Mouse (Mus musculus) kidney, adult 2 months (tissue): ENCODE results near the gene Spag16. TPM values are rescaled to one million over a fixed set of nuclear protein-coding genes. Genes with fewer than 3 reads are reported as not detected.
"Not testable (repeated sequence)": the region's sequence is repeated elsewhere in the genome, so short reads cannot be mapped to it uniquely, and the experiment has no call there.

Experiments
- DNase-seq: peaks from one replicate; pipeline ENCODE4 v3.0.0; 2021
- H3K27ac ChIP-seq: fragments of 200-500 bp; 2 replicates; pipeline ENCODE4 v1.5.1; 2012; ENCODE audit warnings: low read depth, low read length, control low read depth, inconsistent platforms; ENCODE audit not compliant: insufficient read depth
- H3K27me3 ChIP-seq: fragments of 200-500 bp; replicated peaks from 2 replicates; pipeline ENCODE4 v1.6.1; 2012; ENCODE audit warnings: mild to moderate bottlenecking, moderate library complexity, low read length, inconsistent platforms; ENCODE audit not compliant: control insufficient read depth, insufficient read depth
- H3K36me3 ChIP-seq: fragments of 200-500 bp; 2 replicates; pipeline ENCODE4 v1.6.1; 2012; ENCODE audit warnings: mild to moderate bottlenecking, moderate library complexity, low read length, inconsistent platforms; ENCODE audit not compliant: control insufficient read depth, insufficient read depth
- H3K4me1 ChIP-seq: fragments of 200-500 bp; 2 replicates; pipeline ENCODE4 v1.6.1; 2011; ENCODE audit warnings: low read length; ENCODE audit not compliant: control insufficient read depth, insufficient read depth
- H3K4me3 ChIP-seq: fragments of 200-500 bp; 2 replicates; pipeline ENCODE4 v1.5.1; 2011; ENCODE audit warnings: mild to moderate bottlenecking, low read depth, low read length, control low read depth; ENCODE audit not compliant: insufficient read depth
- CTCF ChIP-seq: fragments of 200-500 bp; conservative IDR thresholded peaks from 2 replicates; pipeline ENCODE4 v1.5.1; 2011; ENCODE audit warnings: low read depth, mild to moderate bottlenecking, control low read depth, low read length, moderate library complexity, mixed read lengths; ENCODE audit not compliant: insufficient read depth, insufficient read length
- POLR2A ChIP-seq: fragments of 200-500 bp; IDR thresholded peaks from one replicate; pipeline ENCODE4 v1.6.1; 2011; ENCODE audit warnings: low read depth, low read length, control low read depth
- WGBS: fragments of 180-500 bp; shearing (Covaris S2); methylation state at CpG from one replicate; pipeline ENCODE4 v1.1.7; 2018; 5-methylcytosine and 5-hydroxymethylcytosine counted together
- polyA plus RNA-seq: library from polyadenylated mRNA; depleted of rRNA; stranded (reverse); fragments of >200 nt; gene quantifications from 2 replicates; pipeline ENCODE4 v1.2.3, GENCODE M21; 2012; rRNA removed

Gene Spag16
- 0.03 TPM in 2 replicates for polyA plus RNA-seq

DNA sequence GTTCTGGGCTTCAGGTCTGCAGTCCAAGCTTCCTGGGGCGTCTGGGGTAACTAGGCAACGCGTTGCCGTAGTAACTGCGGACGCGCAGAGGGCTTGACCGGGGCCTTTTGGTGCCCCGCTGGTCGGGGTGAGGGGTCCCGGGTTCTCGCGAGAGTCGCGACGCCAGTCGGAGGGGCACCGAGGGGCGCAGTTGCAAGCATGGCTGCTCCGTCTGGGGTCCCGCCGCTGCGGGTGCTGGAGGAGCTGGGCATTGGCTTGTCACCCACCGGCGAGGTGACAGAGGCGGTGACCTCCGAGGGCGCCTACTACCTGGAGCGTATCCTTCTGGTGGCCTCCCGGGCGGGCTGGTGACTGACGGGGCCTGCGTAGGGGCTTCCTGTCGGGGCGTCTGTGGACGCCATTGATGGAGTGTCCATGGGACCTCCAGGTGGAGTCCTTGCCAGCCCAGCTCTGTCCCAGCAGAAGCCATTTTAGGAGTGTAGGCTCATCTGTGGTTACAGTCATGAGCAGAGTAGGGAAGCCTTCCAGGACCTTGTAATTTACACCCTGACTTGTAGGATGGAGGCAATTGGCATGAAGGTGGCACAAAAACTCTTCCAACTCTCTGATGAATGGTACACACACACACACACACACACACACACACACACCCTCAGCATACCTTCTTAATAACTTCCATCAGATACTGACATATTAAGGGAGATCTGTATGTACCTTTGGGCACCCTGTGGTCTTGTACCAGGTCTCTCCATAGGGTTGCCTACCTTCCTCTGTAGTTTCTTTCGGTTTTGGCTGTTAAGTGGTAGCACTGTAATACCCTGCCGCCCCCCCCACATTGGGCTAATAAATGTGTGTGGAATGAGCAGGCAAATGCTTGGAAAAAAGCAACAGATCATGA lies at the start of gene Spag16:
Gene Spag16 (plus strand): TSS at position 165 of the 898 bp plus-strand sequence.
- H3K4me3 ChIP-seq: peak within 1 kb of the TSS; percentile 32
- peak; percentile 16 for DNase-seq
- no peaks in the 10 kb centered on the region for H3K4me1 ChIP-seq
- no peak within 1 kb of the TSS for H3K27ac ChIP-seq
- TF ChIP-seq CTCF: no peak
- no peak for TF ChIP-seq POLR2A
- no peaks in the 10 kb centered on the region for H3K36me3 ChIP-seq
- WGBS: 10% methylated on average over 38 of the region's 38 CpGs
- H3K27me3 ChIP-seq: no peaks in the 10 kb centered on the region

DNA sequence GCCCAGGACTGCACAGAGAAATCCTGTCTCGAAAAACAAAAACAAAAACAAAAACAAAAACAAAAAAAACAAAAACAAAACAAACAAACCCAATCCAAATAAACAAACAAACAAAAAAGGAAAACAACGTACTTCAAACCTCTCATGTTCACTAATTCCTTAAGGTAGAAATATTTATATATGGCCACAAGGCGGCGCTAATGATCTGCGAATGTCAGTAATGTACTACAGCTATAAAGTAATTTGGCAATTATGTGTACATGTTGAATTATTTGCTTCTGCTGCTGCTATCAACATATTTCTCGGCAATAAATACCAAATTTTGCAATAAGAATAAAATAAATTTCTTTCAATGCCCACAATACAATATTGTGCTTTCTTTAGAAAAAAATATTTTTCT lies 41.6 kb upstream of the Spag16 start:
- WGBS: 4% methylated on average over 6 of the region's 6 CpGs
- Histone ChIP-seq H3K36me3 (no peaks in the 10 kb centered on the region), H3K27me3 (no peaks in the 10 kb centered on the region), H3K4me1 (no peaks in the 10 kb centered on the region), H3K4me3 (no peak overlapping the region), H3K27ac (no peak overlapping the region)
- no peak for TF ChIP-seq POLR2A
- TF ChIP-seq CTCF: no peak
- DNase-seq: peak; percentile 47

DNA sequence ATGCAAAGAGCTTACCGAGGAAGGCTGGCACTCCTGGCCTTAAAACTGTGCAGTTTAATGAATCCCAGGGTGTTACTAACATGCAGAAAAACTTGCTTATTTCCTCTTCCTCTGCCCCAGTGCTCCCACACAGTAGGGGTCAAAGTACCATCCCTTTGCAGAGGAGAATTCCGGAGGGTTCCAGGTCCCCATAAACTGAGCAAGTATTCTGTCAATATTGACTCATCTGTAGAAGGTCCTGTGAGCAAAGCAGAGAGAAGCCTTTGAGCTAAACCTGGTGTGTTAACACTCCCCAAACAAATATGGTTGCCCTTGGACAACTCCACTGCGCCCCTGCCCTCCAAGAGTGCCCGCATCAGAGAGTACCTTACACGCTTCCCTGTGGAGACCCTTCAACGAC lies 40.1 kb upstream of the Spag16 start:
- no peaks in the 10 kb centered on the region for H3K4me1 ChIP-seq
- 47% methylated on average over 6 of the region's 6 CpGs for WGBS
- TF ChIP-seq POLR2A (no peak), CTCF (no peak)
- DNase-seq: no peak
- no peak overlapping the region for H3K4me3 ChIP-seq
- H3K27ac ChIP-seq: no peak overlapping the region
- no peaks in the 10 kb centered on the region for H3K36me3 ChIP-seq
- H3K27me3 ChIP-seq: no peaks in the 10 kb centered on the region

DNA sequence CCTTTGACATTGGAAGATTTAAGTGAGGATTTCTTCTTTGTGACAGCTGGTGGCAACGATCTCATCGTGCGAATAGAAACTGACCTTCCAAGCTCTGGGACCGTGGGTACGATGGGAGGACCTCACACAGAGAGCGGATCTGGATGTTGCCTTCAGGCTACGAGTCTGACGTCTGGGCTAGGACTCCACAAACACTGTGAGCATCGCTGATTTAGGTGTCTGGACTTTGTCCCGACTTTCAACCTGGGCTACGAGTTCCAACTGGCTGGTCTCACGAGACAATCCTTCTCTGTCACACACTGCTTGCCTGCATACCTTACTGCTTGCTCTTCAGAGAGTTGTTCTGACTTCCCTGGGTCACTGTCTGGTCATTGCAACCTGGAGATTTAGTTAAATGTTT lies 39.4 kb upstream of the Spag16 start:
- H3K4me1 ChIP-seq: no peaks in the 10 kb centered on the region
- H3K27ac ChIP-seq: no peak overlapping the region
- H3K27me3 ChIP-seq: no peaks in the 10 kb centered on the region
- no peak for TF ChIP-seq POLR2A
- no peak for TF ChIP-seq CTCF
- peak; percentile 22 for DNase-seq
- no peak overlapping the region for H3K4me3 ChIP-seq
- H3K36me3 ChIP-seq: no peaks in the 10 kb centered on the region
- 34% methylated on average over 12 of the region's 12 CpGs for WGBS

DNA sequence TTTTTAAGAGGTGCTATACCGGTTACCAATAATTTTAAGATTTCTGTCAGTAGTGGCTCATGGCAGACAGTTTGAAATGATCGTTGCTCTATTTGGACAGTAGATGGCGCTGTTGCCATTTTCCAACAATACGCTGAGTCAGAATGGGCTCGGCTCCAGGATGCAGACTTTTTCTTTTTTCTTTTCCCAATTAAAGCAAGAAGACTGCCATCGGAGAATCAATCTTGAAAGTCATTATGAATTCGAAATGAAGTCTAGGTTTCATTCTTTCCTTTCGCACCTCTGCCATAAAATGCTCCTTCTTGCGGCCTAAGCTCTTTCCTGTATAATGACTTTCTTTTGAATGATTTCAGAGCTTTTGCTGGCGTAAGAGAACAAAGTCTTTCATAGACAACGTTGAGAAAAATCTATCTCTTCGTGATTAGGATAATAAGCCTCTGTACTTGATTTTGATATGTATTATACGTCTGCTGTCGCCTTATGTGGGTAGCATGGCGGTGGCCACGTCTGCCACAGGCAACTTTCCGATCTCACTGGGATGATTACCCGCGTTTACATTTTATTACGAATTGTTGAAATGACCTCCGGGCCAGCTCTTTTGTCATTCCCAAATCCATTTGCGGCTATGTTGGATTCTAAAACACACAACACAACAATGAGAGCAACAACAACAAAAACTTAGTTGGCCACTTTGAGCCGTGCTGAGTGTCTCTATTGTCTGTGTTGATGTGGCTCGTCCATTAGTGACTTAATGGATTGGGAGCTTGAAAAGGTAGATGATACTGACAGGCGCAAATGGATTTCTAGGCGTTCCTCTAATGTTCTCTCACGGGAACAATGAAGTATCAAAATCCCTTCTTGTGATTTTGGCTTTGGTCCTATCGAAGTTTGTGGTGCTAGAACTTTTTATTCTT lies 36.2 kb upstream of the Spag16 start:
- H3K4me3 ChIP-seq: no peak overlapping the region
- no peak for TF ChIP-seq POLR2A
- TF ChIP-seq CTCF: peak; percentile 73

DNA sequence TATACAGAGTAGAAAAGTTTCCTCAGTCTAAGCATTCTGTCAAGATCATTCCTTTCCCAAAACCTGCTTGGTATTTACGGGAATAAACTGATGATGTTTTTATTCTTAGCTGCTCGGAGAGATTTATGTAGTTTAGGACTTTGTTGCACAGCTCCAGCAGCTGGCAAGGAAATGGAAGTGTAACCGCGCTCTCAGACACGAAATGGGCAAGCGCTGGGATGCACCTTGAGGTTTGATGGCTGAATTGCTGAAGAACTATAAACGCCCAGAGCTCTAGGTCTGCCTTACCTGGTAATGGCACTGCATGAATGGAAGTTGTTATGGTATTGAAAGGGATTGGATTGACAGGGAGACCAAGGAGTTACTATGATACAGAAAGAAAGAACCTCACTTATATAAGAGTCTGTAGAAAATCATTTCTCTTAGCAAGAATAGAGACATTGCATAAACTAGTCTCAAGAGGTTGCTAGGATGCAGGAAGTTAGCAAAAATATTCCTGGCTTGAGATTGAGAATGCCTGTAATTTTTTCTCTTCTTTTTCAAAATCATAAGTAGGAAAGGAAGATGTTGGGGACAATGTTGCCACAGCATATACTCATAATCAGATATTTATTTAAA lies 27.7 kb upstream of the Spag16 start:
- H3K4me1 ChIP-seq: no peaks in the 10 kb centered on the region
- TF ChIP-seq POLR2A: no peak
- TF ChIP-seq CTCF: no peak

More for the DNA sequence above, 36.2 kb upstream of the Spag16 start:
- Histone ChIP-seq H3K36me3 (no peaks in the 10 kb centered on the region), H3K27ac (no peak overlapping the region), H3K4me1 (no peaks in the 10 kb centered on the region), H3K27me3 (no peaks in the 10 kb centered on the region)
- WGBS: 28% methylated on average over 28 of the region's 28 CpGs
- peak; percentile 63 for DNase-seq

DNA sequence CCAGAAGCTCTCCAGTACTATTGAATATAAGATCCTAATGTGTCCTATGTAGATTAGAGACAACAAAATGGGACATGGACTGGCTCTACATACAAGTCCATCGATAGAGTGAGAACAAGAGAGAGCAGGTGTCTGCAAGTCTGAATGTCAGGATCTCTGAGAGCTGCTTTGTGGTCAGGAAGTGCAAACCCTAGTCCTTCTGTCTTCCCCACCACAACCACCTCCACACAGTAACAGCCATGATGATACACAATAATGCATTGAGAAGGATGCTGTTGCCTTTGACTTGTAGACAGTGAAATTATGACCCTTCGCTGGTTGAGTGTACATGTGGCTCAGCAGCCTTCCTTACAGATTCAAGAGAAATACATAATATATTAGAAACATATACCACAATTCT lies 16.6 kb upstream of the Spag16 start:
- Histone ChIP-seq H3K4me3 (no peak overlapping the region), H3K36me3 (no peaks in the 10 kb centered on the region), H3K27me3 (no peaks in the 10 kb centered on the region), H3K4me1 (no peaks in the 10 kb centered on the region), H3K27ac (no peak overlapping the region)
- DNase-seq: no peak
- WGBS: 95% methylated on average over 2 of the region's 2 CpGs
- no peak for TF ChIP-seq CTCF
- TF ChIP-seq POLR2A: no peak

More for the DNA sequence above, 27.7 kb upstream of the Spag16 start:
- Histone ChIP-seq H3K36me3 (no peaks in the 10 kb centered on the region), H3K27ac (no peak overlapping the region), H3K27me3 (no peaks in the 10 kb centered on the region), H3K4me3 (no peak overlapping the region)
- DNase-seq: no peak
- WGBS: 72% methylated on average over 7 of the region's 7 CpGs

DNA sequence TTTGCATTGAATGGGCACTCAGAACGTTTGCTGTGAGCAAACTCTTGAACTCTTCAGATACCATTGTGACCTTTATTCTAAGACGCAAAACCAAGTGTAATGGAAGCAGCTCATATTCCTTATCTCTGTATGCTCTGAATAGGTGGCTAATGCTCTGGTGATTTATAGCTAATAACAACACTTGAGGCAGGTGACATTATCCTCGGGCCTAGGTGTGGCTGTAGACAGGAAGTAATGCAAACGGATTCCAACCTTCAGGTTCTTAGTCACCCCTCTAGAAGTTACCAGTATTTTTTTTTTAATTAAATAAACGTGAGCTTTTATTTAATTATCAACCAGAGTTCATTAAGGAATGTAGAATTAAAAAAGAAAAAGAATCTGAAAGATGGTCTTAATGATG lies 1.1 kb upstream of the Spag16 start:
- not testable (repeated sequence) for DNase-seq, H3K27ac ChIP-seq, H3K4me3 ChIP-seq, H3K27me3 ChIP-seq, H3K4me1 ChIP-seq, H3K36me3 ChIP-seq
- 66% methylated on average over 5 of the region's 5 CpGs for WGBS
